Mouse (Mus musculus): ENCODE measurements around the gene Sord. TPM values are rescaled to one million over a fixed set of nuclear protein-coding genes. Genes with fewer than 3 reads are reported as not detected.
A peak's percentile ranks its signal among the peaks of the same experiment; 100 is the strongest.

Gene Sord
- polyA plus RNA-seq (2012; fragmentation: generic; extraction: Trizol) = 18.5 TPM

- H3K79me2 ChIP-seq (ENCODE audit: control insufficient read depth, insufficient read depth) = no peaks in the 10 kb centered on the region
- peak within 1 kb of the TSS; percentile 46 for H3ac ChIP-seq (ENCODE audit: control insufficient read depth, insufficient read length)
- H3K27me3 ChIP-seq (ENCODE audit: control insufficient read depth, insufficient read depth, insufficient read length) = no peaks in the 10 kb centered on the region
- H3K4me2 ChIP-seq (ENCODE audit: low read depth) = peak within 1 kb of the TSS; percentile 92
- H3K4me3 ChIP-seq = peak within 1 kb of the TSS; percentile 80
- TF ChIP-seq POLR2A (IDR thresholded peaks at IDR 0.05; ENCODE audit: insufficient read length, low read depth) (peak; percentile 40), E2F4 (IDR thresholded peaks at IDR 0.05; ENCODE audit: insufficient read depth) (no peak), MYOD1 (IDR thresholded peaks at IDR 0.05; ENCODE audit: control insufficient read depth in 1 of 3, insufficient read length in 2 of 3, low read depth in 2 of 3) (no peak), CEBPB (IDR thresholded peaks at IDR 0.05; ENCODE audit: insufficient read depth, poor library complexity, severe bottlenecking) (no peak), POLR2AphosphoS2 (IDR thresholded peaks at IDR 0.05; ENCODE audit: insufficient read length, low read depth) (no peak), USF1 (IDR thresholded peaks at IDR 0.05; ENCODE audit: low read depth) (peak; percentile 78), REST (IDR thresholded peaks at IDR 0.05; ENCODE audit: insufficient read depth, insufficient read length) (no peak), SRF (IDR thresholded peaks at IDR 0.05; ENCODE audit: control insufficient read depth, insufficient read length, low read depth) (no peak), TCF3 (IDR thresholded peaks at IDR 0.05; ENCODE audit: insufficient read length, low read depth) (no peak), MYOG (IDR thresholded peaks at IDR 0.05; ENCODE audit: control insufficient read depth in 1 of 3, insufficient read depth in 1 of 3, insufficient read length in 2 of 3, low read depth in 2 of 3) (no peak), MAX (IDR thresholded peaks at IDR 0.05; ENCODE audit: low read depth) (no peak), TCF12 (IDR thresholded peaks at IDR 0.05; ENCODE audit: insufficient read depth, poor library complexity, severe bottlenecking) (no peak)
- H3K36me3 ChIP-seq (ENCODE audit: control insufficient read depth, insufficient read depth) = no peaks in the 10 kb centered on the region
Observed at GRCm38 (mm10) chr2:122234611-122235288, at the start of gene Sord. TSS of gene Sord (plus strand) at chr2:122234749.

DNA sequence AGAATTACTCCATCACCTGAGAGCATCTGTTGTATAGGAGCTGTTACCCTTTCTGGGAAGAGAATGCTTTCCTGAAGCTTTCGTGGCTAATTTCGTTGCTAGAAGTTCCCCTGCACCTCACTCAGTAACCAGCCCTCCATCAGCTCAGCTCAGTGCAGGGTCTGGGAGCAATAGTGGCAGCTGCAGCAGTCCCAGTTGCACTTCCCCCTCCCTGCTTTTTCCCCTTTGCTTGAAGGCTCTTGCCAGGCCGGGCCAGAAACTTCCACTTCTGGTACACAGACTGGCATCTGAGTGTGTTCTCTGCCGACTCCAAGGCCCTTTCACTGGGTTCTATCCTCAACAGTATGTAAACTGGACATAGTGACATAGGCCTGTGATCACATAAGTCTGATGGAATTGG is 49.5 kb upstream of the Sord start:
- no peaks in the 10 kb centered on the region for H3K36me3 ChIP-seq (ENCODE audit: control insufficient read depth, insufficient read depth)
- no peak overlapping the region for H3ac ChIP-seq (ENCODE audit: control insufficient read depth, insufficient read length)
- no peaks in the 10 kb centered on the region for H3K79me2 ChIP-seq (ENCODE audit: control insufficient read depth, insufficient read depth)
- H3K4me3 ChIP-seq = no peak overlapping the region
- H3K4me2 ChIP-seq (ENCODE audit: low read depth) = no peak overlapping the region
- TF ChIP-seq SRF (IDR thresholded peaks at IDR 0.05; ENCODE audit: control insufficient read depth, insufficient read length, low read depth) = no peak
- H3K27me3 ChIP-seq (ENCODE audit: control insufficient read depth, insufficient read depth, insufficient read length) = no peaks in the 10 kb centered on the region

DNA sequence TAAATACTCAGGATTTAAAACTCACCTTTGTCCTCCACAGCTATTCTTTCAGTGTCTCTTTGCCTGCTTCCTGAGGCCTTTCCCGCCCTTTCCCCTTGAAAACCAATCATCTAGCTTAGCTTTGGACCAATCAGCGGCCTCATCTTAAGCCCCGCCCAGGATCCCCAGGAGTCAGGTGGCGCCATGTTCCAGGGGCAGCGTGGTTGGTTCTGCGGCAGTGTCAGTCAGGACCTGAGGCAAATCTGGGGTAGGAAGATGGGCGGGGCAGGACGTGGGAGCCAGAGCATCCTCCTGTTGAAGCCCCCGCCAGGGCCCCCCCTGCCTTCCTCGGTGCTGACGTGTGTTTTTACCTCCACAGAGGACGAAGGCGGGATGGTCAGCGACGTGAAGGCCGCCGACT is 48.4 kb upstream of the Sord start, which contains the start of the genes Patl2 and Terb2:
Gene Patl2, minus strand, starts transcription at position 84 of the 400 bp plus-strand sequence.
Gene Terb2, plus strand, starts transcription at position 167 of the 400 bp plus-strand sequence.
- Histone ChIP-seq H3K4me2 (ENCODE audit: low read depth) (no peak within 1 kb of the TSS), H3ac (ENCODE audit: control insufficient read depth, insufficient read length) (no peak within 1 kb of the TSS), H3K79me2 (ENCODE audit: control insufficient read depth, insufficient read depth) (no peaks in the 10 kb centered on the region), H3K36me3 (ENCODE audit: control insufficient read depth, insufficient read depth) (no peaks in the 10 kb centered on the region), H3K27me3 (ENCODE audit: control insufficient read depth, insufficient read depth, insufficient read length) (no peaks in the 10 kb centered on the region), H3K4me3 (no peak within 1 kb of the TSS)
- TF ChIP-seq MYOG (IDR thresholded peaks at IDR 0.05; ENCODE audit: control insufficient read depth in 1 of 3, insufficient read depth in 1 of 3, insufficient read length in 2 of 3, low read depth in 2 of 3) (no peak), TCF3 (IDR thresholded peaks at IDR 0.05; ENCODE audit: insufficient read length, low read depth) (no peak), CEBPB (IDR thresholded peaks at IDR 0.05; ENCODE audit: insufficient read depth, poor library complexity, severe bottlenecking) (no peak), SRF (IDR thresholded peaks at IDR 0.05; ENCODE audit: control insufficient read depth, insufficient read length, low read depth) (no peak), USF1 (IDR thresholded peaks at IDR 0.05; ENCODE audit: low read depth) (no peak), E2F4 (IDR thresholded peaks at IDR 0.05; ENCODE audit: insufficient read depth) (no peak), REST (IDR thresholded peaks at IDR 0.05; ENCODE audit: insufficient read depth, insufficient read length) (no peak), POLR2A (IDR thresholded peaks at IDR 0.05; ENCODE audit: insufficient read length, low read depth) (no peak), MYOD1 (IDR thresholded peaks at IDR 0.05; ENCODE audit: control insufficient read depth in 1 of 3, insufficient read length in 2 of 3, low read depth in 2 of 3) (no peak), TCF12 (IDR thresholded peaks at IDR 0.05; ENCODE audit: insufficient read depth, poor library complexity, severe bottlenecking) (no peak), MAX (IDR thresholded peaks at IDR 0.05; ENCODE audit: low read depth) (no peak), POLR2AphosphoS2 (IDR thresholded peaks at IDR 0.05; ENCODE audit: insufficient read length, low read depth) (no peak)

- H3K79me2 ChIP-seq (ENCODE audit: control insufficient read depth, insufficient read depth) = no peaks in the 10 kb centered on the region
- TF ChIP-seq MAX (IDR thresholded peaks at IDR 0.05; ENCODE audit: low read depth) = no peak
- no peak for TF ChIP-seq SRF (IDR thresholded peaks at IDR 0.05; ENCODE audit: control insufficient read depth, insufficient read length, low read depth)
- TF ChIP-seq E2F4 (IDR thresholded peaks at IDR 0.05; ENCODE audit: insufficient read depth) = no peak
- no peak for TF ChIP-seq MYOG (IDR thresholded peaks at IDR 0.05; ENCODE audit: control insufficient read depth in 1 of 3, insufficient read depth in 1 of 3, insufficient read length in 2 of 3, low read depth in 2 of 3)
- no peak for TF ChIP-seq REST (IDR thresholded peaks at IDR 0.05; ENCODE audit: insufficient read depth, insufficient read length)
- TF ChIP-seq CEBPB (IDR thresholded peaks at IDR 0.05; ENCODE audit: insufficient read depth, poor library complexity, severe bottlenecking) = no peak
- no peak for TF ChIP-seq TCF12 (IDR thresholded peaks at IDR 0.05; ENCODE audit: insufficient read depth, poor library complexity, severe bottlenecking)
- no peak for TF ChIP-seq POLR2AphosphoS2 (IDR thresholded peaks at IDR 0.05; ENCODE audit: insufficient read length, low read depth)
- TF ChIP-seq TCF3 (IDR thresholded peaks at IDR 0.05; ENCODE audit: insufficient read length, low read depth) = no peak
- TF ChIP-seq POLR2A (IDR thresholded peaks at IDR 0.05; ENCODE audit: insufficient read length, low read depth) = no peak
- TF ChIP-seq MYOD1 (IDR thresholded peaks at IDR 0.05; ENCODE audit: control insufficient read depth in 1 of 3, insufficient read length in 2 of 3, low read depth in 2 of 3) = no peak
- no peak for TF ChIP-seq USF1 (IDR thresholded peaks at IDR 0.05; ENCODE audit: low read depth)
- H3K36me3 ChIP-seq (ENCODE audit: control insufficient read depth, insufficient read depth) = no peaks in the 10 kb centered on the region
- H3ac ChIP-seq (ENCODE audit: control insufficient read depth, insufficient read length) = no peak overlapping the region
- H3K27me3 ChIP-seq (ENCODE audit: control insufficient read depth, insufficient read depth, insufficient read length) = no peaks in the 10 kb centered on the region
- H3K4me2 ChIP-seq (ENCODE audit: low read depth) = no peak overlapping the region
- no peak overlapping the region for H3K4me3 ChIP-seq
Observed at GRCm38 (mm10) chr2:122186751-122187150, 47.8 kb upstream of the Sord start.

Measured in myocyte (in vitro differentiated cells).